Mouse (Mus musculus) kidney, adult 10 weeks (tissue): ENCODE data around the gene Dlx4. TPM values are rescaled to one million over a fixed set of nuclear protein-coding genes. Genes with fewer than 3 reads are reported as not detected.

Experiments used
- polyA plus RNA-seq: library from polyadenylated mRNA; stranded (reverse); fragments of 350-450 nt; fragmentation: Illumina TruSeq; extraction: RNeasy Lipid Tissue Mini Kit (QIAGEN cat#74804); gene quantifications from one replicate; pipeline ENCODE4 v1.2.3, GENCODE M21; 2014; ENCODE audit warnings: low read depth, low replicate concordance

The Dlx4 gene
- not detected for polyA plus RNA-seq

DNA sequence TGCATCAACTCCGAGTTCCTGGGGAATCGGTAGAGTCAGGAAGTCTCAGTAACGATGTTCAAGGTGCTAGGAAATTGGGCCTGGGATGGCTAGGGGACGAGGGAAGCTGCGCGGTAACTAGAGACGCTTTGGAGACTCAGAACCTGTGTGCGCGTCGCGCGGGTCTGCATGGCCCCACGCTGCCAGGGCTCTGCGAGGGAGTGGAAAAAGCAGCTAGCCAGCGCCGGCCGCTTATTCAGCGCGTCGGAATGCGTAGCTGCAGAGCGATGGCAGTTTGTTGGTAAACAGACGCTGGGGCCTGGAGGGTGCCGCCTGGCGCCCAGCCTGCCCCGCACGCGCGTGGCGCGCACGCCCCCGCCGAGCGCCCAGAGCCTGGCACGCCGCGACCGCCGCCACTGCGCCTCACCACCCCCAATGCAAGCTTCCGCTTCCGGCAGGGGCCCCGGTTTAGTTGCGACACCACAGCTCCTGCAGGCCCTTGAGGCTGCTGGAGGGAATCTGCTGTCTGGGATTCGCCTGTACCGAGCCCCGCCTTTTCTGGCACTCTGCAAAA, at the start of gene Dlx4:
Gene Dlx4 (minus strand): TSS at position 413 of the 553 bp plus-strand sequence.

DNA sequence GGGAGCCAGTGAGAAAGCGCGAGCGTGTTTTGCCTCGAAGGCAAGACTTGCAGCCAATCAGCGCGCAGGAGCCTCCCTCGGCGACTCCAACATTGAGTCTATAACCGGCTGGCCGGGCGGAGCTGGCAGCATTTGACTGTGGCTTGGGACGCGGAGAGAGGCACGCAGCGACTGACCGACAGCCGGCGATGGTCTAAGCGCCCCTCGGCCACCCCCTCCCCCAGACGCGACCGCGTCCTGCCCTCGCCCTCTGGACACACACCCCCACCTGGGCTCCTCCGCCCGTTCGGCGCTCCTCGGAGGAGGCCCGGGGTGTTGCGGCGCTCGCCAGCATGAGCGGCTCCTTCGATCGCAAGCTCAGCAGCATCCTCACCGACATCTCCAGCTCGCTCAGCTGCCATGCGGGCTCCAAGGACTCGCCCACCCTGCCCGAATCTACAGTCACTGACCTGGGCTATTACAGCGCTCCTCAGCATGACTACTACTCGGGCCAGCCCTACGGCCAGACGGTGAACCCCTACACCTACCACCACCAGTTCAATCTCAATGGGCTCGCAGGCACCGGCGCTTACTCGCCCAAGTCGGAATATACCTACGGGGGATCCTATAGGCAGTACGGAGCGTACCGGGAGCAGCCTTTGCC, 26.0 kb downstream of the Dlx4 start, which contains the start of gene Dlx3:
Gene Dlx3 (plus strand): TSS at position 130 of the 643 bp plus-strand sequence.

Other genes with a start within 250 kb of the Dlx4 start
- gene Col1a1, start 210.0 kb downstream of the Dlx4 start, polyA plus RNA-seq, result 1.5 TPM
- gene Hils1, start 178.7 kb downstream of the Dlx4 start, polyA plus RNA-seq, result not detected
- gene Sgca, start 169.9 kb downstream of the Dlx4 start, polyA plus RNA-seq, result not detected
- 8.9 TPM for gene Ppp1r9b, start 155.2 kb downstream of the Dlx4 start, polyA plus RNA-seq
- not detected for gene Samd14, start 136.4 kb downstream of the Dlx4 start, polyA plus RNA-seq
- gene Pdk2, start 104.9 kb downstream of the Dlx4 start, polyA plus RNA-seq, result 11.2 TPM
- gene Itga3, start 69.5 kb downstream of the Dlx4 start, polyA plus RNA-seq, result 1.5 TPM
- gene Dlx3, start 26.1 kb downstream of the Dlx4 start, polyA plus RNA-seq, result not detected
- not detected for gene Tac4, start 115.3 kb upstream of the Dlx4 start, polyA plus RNA-seq
- 29.5 TPM for gene Kat7, start 164.0 kb upstream of the Dlx4 start, polyA plus RNA-seq
- gene Fam117a, start 190.8 kb upstream of the Dlx4 start, polyA plus RNA-seq, result 1.1 TPM
- 31.7 TPM for gene Slc35b1, start 238.4 kb upstream of the Dlx4 start, polyA plus RNA-seq